Mouse (Mus musculus) effector memory CD4-positive, alpha-beta T cell, adult 5 months (primary cell): ENCODE data around the gene Ankk1. TPM values are rescaled to one million over a fixed set of nuclear protein-coding genes. Genes with fewer than 3 reads are reported as not detected.

ENCODE experiments used
- polyA plus RNA-seq: library from polyadenylated mRNA; unstranded; fragments of 100-300 nt; shearing (Covaris generic); gene quantifications from one replicate; pipeline ENCODE4 v1.2.1, GENCODE M21; 2017

Ankk1 gene
- polyA plus RNA-seq, result 0.14 TPM

DNA sequence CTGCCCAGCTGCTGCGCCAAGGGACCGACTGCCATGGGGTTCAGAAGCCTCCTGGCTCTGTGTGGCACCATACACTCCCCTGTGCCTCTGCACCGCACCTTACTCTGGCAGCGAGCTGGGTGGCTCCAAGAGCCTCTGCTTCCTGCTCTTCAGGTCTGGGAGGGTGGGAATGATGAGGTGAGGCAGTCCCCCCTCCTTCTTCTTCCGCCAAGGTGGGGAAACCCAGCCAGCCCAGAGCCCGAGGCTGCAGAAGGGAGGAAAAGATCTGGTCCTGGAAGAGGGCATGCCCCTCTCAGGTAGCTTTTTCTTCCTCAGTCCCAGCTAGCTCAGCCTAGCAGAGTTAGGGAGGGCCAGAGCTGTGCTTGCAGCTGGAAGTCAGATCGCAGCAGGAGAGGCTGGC, at the start of gene Ankk1:
Ankk1 (minus strand) TSS at position 101 of the 400 bp plus-strand sequence.

Other genes starting within 250 kb of the Ankk1 start
- not detected for gene Gm4894, start 176.5 kb downstream of the Ankk1 start, polyA plus RNA-seq
- not detected for gene Drd2, start 86.4 kb downstream of the Ankk1 start, polyA plus RNA-seq
- not detected for gene Ttc12, start 59.2 kb upstream of the Ankk1 start, polyA plus RNA-seq